Mouse (Mus musculus): ENCODE data around the gene Tmsb10. TPM values are rescaled to one million over a fixed set of nuclear protein-coding genes. Genes with fewer than 3 reads are reported as not detected.

Tmsb10 gene
- total and polyA plus RNA-seq, 3 experiments = 18.0 to 249 (median 169) TPM

DNA sequence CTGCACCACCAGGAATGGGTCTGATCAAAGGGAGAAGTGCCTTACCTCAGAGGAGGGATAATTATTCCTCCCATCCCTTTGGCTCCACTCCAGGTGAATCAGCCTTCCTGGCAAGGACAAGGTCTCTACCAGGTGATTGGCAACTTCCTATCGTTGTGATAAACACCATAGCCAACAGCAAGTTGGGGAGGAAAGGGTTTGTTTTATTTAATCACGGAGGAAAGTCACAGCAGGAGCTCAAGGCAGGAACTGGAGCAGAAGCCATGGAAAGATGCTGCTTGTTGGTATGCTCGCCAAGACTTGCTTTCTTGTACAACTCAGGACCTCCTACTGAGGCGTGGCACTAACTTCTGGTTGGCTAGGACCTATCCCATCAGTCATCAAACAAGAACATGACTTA, 47.3 kb downstream of the Tmsb10 start:
- no peak for DNase-seq

Other genes starting within 250 kb of the Tmsb10 start
- gene Tcf7l1, start 169.5 kb downstream of the Tmsb10 start, total RNA-seq (2021) = 10 to 100 TPM; 11.0 to 14.7 TPM
- 23.2 and 24.4 TPM in 2 replicates for gene Tcf7l1, start 169.5 kb downstream of the Tmsb10 start, polyA plus RNA-seq (2012; rRNA removed)
- 100 to 1,000 TPM in 1 of 2 experiments, 10 to 100 TPM in 1; 77.9 to 108 TPM for gene Kcmf1, start 58.8 kb downstream of the Tmsb10 start, total RNA-seq (2021)
- gene Kcmf1, start 58.8 kb downstream of the Tmsb10 start, polyA plus RNA-seq (2012; rRNA removed) = 213 and 217 TPM in 2 replicates

Data from adrenal gland, adult 2 months (tissue).